Mouse (Mus musculus) olfactory bulb, adult 2 months (tissue): ENCODE data around the gene Tmem200c. TPM values are rescaled to one million over a fixed set of nuclear protein-coding genes. Genes with fewer than 3 reads are reported as not detected.

Experiments
- H3K27ac ChIP-seq: fragments of 200-500 bp; 2 replicates; pipeline ENCODE4 v1.5.1; 2012; ENCODE audit warnings: low read depth, low read length; ENCODE audit not compliant: insufficient read depth
- H3K4me1 ChIP-seq: fragments of 200-500 bp; 2 replicates; pipeline ENCODE4 v1.6.1; 2012; ENCODE audit warnings: low read length; ENCODE audit not compliant: control insufficient read depth, insufficient read depth
- H3K4me3 ChIP-seq: fragments of 200-500 bp; 2 replicates; pipeline ENCODE4 v1.5.1; 2012; ENCODE audit warnings: mild to moderate bottlenecking, low read depth, low read length, moderate library complexity; ENCODE audit not compliant: insufficient read depth
- CTCF ChIP-seq: fragments of 200-500 bp; IDR thresholded peaks from 2 replicates; pipeline ENCODE4 v1.5.1; 2012; ENCODE audit warnings: low read depth, mild to moderate bottlenecking, low read length, moderate library complexity; ENCODE audit not compliant: insufficient read depth
- POLR2A ChIP-seq: fragments of 200-500 bp; IDR thresholded peaks from 2 replicates; pipeline ENCODE4 v1.6.1; 2012; ENCODE audit warnings: mild to moderate bottlenecking, low read depth, low read length, moderate library complexity; ENCODE audit not compliant: insufficient read depth
- WGBS: fragments of 180-500 bp; shearing (Covaris S2); methylation state at CpG from one replicate; pipeline ENCODE4 v1.1.7; 2018; 5-methylcytosine and 5-hydroxymethylcytosine counted together
- polyA plus RNA-seq: library from polyadenylated mRNA; stranded (reverse); fragments of >200 nt; gene quantifications from 2 replicates; pipeline ENCODE4 v1.2.4, GENCODE M21; 2012; ENCODE audit warnings: low replicate concordance; ENCODE audit not compliant: missing spikeins, insufficient read depth, insufficient read length

Tmem200c gene
- polyA plus RNA-seq, 1 experiment: not detected

- TF ChIP-seq POLR2A (no peak), CTCF (no peak)
- WGBS: 15% methylated on average over 22 of the region's 22 CpGs
- Histone ChIP-seq H3K27ac (no peak overlapping the region), H3K4me3 (peak overlapping the region; percentile 54), H3K4me1 (peaks cover 29% of the 10 kb centered on the region)
These were observed 15.4 kb downstream of the Tmem200c start for GRCm38 (mm10) chr17:68841892-68842252.

- Histone ChIP-seq H3K4me3 (no peak overlapping the region), H3K27ac (no peak overlapping the region), H3K4me1 (peaks cover 15% of the 10 kb centered on the region)
- 73% methylated on average over 5 of the region's 5 CpGs for WGBS
- TF ChIP-seq POLR2A: no peak
- no peak for TF ChIP-seq CTCF
These were observed 19.5 kb downstream of the Tmem200c start for GRCm38 (mm10) chr17:68845931-68846330.

GRCm38 (mm10) chr17:68848739-68849138 is 22.3 kb downstream of the Tmem200c start:
- peaks cover 2% of the 10 kb centered on the region; the same call in 1 of the 2 replicates for H3K4me1 ChIP-seq
- WGBS: 75% methylated on average over 6 of the region's 6 CpGs
- no peak overlapping the region for H3K27ac ChIP-seq
- TF ChIP-seq CTCF (no peak), POLR2A (no peak)
- no peak overlapping the region for H3K4me3 ChIP-seq

- TF ChIP-seq CTCF (no peak), POLR2A (no peak)
- 68% methylated on average over 7 of the region's 7 CpGs for WGBS
- H3K27ac ChIP-seq: no peak overlapping the region
- no peak overlapping the region for H3K4me3 ChIP-seq
- no peaks in the 10 kb centered on the region for H3K4me1 ChIP-seq
These were observed 25.9 kb downstream of the Tmem200c start for GRCm38 (mm10) chr17:68852171-68852966.

GRCm38 (mm10) chr17:68864175-68864574 is 37.8 kb downstream of the Tmem200c start:
- TF ChIP-seq CTCF (no peak), POLR2A (no peak)

GRCm38 (mm10) chr17:68868439-68868838 is 42.0 kb downstream of the Tmem200c start:
- TF ChIP-seq CTCF (no peak), POLR2A (no peak)
- Histone ChIP-seq H3K27ac (no peak overlapping the region), H3K4me3 (no peak overlapping the region), H3K4me1 (no peaks in the 10 kb centered on the region)

More at GRCm38 (mm10) chr17:68864175-68864574, 37.8 kb downstream of the Tmem200c start:
- Histone ChIP-seq H3K4me1 (no peaks in the 10 kb centered on the region), H3K27ac (no peak overlapping the region), H3K4me3 (no peak overlapping the region)
- 56% methylated on average over 3 of the region's 3 CpGs for WGBS

GRCm38 (mm10) chr17:68874021-68874420 is 47.6 kb downstream of the Tmem200c start:
- 52% methylated on average over 8 of the region's 8 CpGs for WGBS
- no peak overlapping the region for H3K4me3 ChIP-seq
- H3K4me1 ChIP-seq: peaks cover 3% of the 10 kb centered on the region
- no peak overlapping the region for H3K27ac ChIP-seq
- TF ChIP-seq CTCF: no peak
- no peak for TF ChIP-seq POLR2A

- Histone ChIP-seq H3K27ac (no peak overlapping the region), H3K4me3 (no peak overlapping the region), H3K4me1 (peaks cover 3% of the 10 kb centered on the region)
- TF ChIP-seq CTCF: no peak
- no peak for TF ChIP-seq POLR2A
- 54% methylated on average over 5 of the region's 5 CpGs for WGBS
These were observed 48.8 kb downstream of the Tmem200c start for GRCm38 (mm10) chr17:68875251-68875650.

- TF ChIP-seq CTCF (no peak), POLR2A (no peak)
- H3K4me1 ChIP-seq: peaks cover 3% of the 10 kb centered on the region
- 45% methylated on average over 10 of the region's 10 CpGs for WGBS
- H3K4me3 ChIP-seq: no peak overlapping the region
- H3K27ac ChIP-seq: no peak overlapping the region
These were observed 49.6 kb downstream of the Tmem200c start for GRCm38 (mm10) chr17:68875917-68876495.
